Mouse (Mus musculus): ENCODE measurements around the gene Wdfy1. TPM values are rescaled to one million over a fixed set of nuclear protein-coding genes. Genes with fewer than 3 reads are reported as not detected.

Gene Wdfy1
- polyA plus RNA-seq, 2 experiments, result 4.8 to 9.6 TPM

DNA sequence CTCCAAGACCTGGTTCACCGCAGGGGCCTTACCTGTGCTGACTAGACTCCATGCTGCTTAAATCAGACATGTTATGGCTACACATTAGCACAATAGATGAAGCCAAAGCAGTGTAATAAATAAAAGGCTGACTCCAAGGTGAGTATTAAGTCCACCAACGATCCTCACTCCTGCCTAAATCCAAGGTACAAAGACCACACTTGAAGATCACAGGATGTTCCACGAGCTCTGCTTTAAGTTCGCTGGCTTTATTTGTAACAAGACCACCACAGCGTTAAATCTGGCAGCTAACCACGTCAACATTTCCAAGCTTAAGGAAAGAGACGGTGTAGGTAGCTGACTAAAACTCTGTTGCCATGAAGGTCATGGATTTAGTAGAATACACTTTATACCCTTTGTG is 33.0 kb downstream of the Wdfy1 start:
- no peak overlapping the region for H3K4me2 ChIP-seq (ENCODE audit: low read depth)
- H3K27me3 ChIP-seq (ENCODE audit: control insufficient read depth, insufficient read depth, low read length), result no peaks in the 10 kb centered on the region
- ATAC-seq (ENCODE audit: insufficient read depth) (no peak), DNase-seq (ENCODE audit: low read depth in 3 of 3, low spot score in 3 of 3) (no peak)
- H3K9me3 ChIP-seq (ENCODE audit: control insufficient read depth, low read length), result no peaks in the 10 kb centered on the region
- H3K4me3 ChIP-seq (ENCODE audit: insufficient read depth in 1 of 2, low read depth in 2 of 2, low read length in 2 of 2), result no peak overlapping the region
- H3K36me3 ChIP-seq (replicated peaks; ENCODE audit: control insufficient read depth, insufficient read depth, low read depth), result no peaks in the 10 kb centered on the region
- no peak overlapping the region for H3K27ac ChIP-seq
- no peak overlapping the region for H3K9ac ChIP-seq (replicated peaks)
- TF ChIP-seq CTCF (IDR thresholded peaks at IDR 0.05; ENCODE audit: low read depth), result no peak
- TF ChIP-seq EP300 (IDR thresholded peaks at IDR 0.05; ENCODE audit: low read depth), result no peak
- H3K4me1 ChIP-seq (replicated peaks; ENCODE audit: control insufficient read depth in 2 of 2, insufficient read depth in 2 of 2, low read length in 1 of 2), result no peaks in the 10 kb centered on the region
- WGBS (ENCODE audit: insufficient replicate concordance), result 73% methylated on average over 7 of the region's 7 CpGs

DNA sequence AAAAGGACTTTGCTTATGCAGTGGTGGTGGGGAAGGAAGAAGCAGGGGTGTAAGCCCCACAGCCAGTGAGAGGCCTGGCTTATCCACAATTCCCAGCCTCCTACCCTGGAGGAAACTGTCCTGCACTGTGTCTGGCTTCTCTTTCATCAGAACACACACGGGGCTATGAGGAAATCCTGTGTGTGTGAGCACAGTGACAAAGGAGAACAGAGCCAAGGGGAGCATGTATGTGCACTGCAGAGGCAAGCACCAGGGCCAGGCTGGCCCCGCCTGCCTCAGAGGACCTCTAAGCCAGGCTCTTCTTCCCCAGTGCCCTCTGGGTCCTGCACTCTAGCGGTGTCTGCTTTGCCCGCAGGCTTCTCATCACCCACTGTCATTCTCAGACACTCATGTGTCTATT is 34.9 kb downstream of the Wdfy1 start:
- Histone ChIP-seq H3K27me3 (ENCODE audit: control insufficient read depth, insufficient read depth, low read length) (no peaks in the 10 kb centered on the region), H3K36me3 (replicated peaks; ENCODE audit: control insufficient read depth, insufficient read depth, low read depth) (no peaks in the 10 kb centered on the region), H3K4me1 (replicated peaks; ENCODE audit: control insufficient read depth in 2 of 2, insufficient read depth in 2 of 2, low read length in 1 of 2) (no peaks in the 10 kb centered on the region), H3K27ac (no peak overlapping the region), H3K9me3 (ENCODE audit: control insufficient read depth, low read length) (no peaks in the 10 kb centered on the region), H3K4me3 (ENCODE audit: insufficient read depth in 1 of 2, low read depth in 2 of 2, low read length in 2 of 2) (no peak overlapping the region), H3K4me2 (ENCODE audit: low read depth) (no peak overlapping the region), H3K9ac (replicated peaks) (no peak overlapping the region)
- ATAC-seq (ENCODE audit: insufficient read depth) (peak; percentile 51; the same call in 1 of the 2 replicates), DNase-seq (ENCODE audit: low read depth in 3 of 3, low spot score in 3 of 3) (no peak)
- no peak for TF ChIP-seq CTCF (IDR thresholded peaks at IDR 0.05; ENCODE audit: low read depth)
- 50% methylated on average over 4 of the region's 4 CpGs for WGBS (ENCODE audit: insufficient replicate concordance)

DNA sequence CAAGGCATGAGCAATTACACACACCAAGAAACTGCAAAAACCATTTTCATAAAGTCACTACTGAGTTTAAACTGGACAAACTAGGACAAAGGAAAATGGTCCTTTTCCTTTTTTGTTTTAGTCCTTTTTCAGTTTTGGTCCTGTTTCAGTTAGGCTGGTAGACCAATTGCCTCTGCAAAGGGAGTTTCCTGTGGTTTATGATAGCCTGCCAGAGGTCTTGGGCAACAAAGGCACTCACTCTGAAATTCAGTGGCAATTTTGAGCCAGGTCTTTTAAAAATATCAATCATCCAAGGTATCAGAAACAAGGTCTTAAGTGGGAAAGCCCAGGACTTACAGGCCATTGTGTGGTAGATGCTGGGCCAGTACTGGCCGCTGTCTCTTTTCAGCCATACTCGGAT is 36.2 kb downstream of the Wdfy1 start:
- Histone ChIP-seq H3K4me2 (ENCODE audit: low read depth) (no peak overlapping the region), H3K9me3 (ENCODE audit: control insufficient read depth, low read length) (no peaks in the 10 kb centered on the region), H3K4me3 (ENCODE audit: insufficient read depth in 1 of 2, low read depth in 2 of 2, low read length in 2 of 2) (no peak overlapping the region), H3K27ac (no peak overlapping the region), H3K4me1 (replicated peaks; ENCODE audit: control insufficient read depth in 2 of 2, insufficient read depth in 2 of 2, low read length in 1 of 2) (no peaks in the 10 kb centered on the region), H3K36me3 (replicated peaks; ENCODE audit: control insufficient read depth, insufficient read depth, low read depth) (no peaks in the 10 kb centered on the region), H3K9ac (replicated peaks) (no peak overlapping the region), H3K27me3 (ENCODE audit: control insufficient read depth, insufficient read depth, low read length) (no peaks in the 10 kb centered on the region)
- WGBS (ENCODE audit: insufficient replicate concordance), result 77% methylated on average over 2 of the region's 2 CpGs
- TF ChIP-seq EP300 (IDR thresholded peaks at IDR 0.05; ENCODE audit: low read depth), result no peak
- no peak for TF ChIP-seq CTCF (IDR thresholded peaks at IDR 0.05; ENCODE audit: low read depth)
- ATAC-seq (ENCODE audit: insufficient read depth) (no peak), DNase-seq (ENCODE audit: low read depth in 3 of 3, low spot score in 3 of 3) (no peak)

DNA sequence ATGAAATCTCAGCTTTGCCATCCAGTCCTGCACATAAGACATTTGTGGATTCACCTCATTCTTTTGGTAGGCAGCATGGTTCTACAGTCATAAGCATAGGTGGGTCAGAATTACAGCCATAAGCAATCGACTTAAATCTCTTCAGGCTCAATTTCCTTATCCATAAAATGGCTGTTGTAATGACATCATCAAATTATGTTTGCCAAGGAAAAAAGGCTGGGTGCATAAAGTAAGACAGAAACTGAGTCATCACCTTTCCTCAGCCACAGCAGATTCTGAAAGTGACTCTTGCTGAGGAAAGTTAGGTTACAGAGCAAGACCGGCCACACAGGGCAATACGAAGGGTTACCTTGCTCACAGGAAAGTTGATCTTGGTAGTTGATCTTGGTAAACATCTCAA is 39.5 kb downstream of the Wdfy1 start:
- DNase-seq (ENCODE audit: low read depth in 3 of 3, low spot score in 3 of 3) (no peak), ATAC-seq (ENCODE audit: insufficient read depth) (no peak)
- Histone ChIP-seq H3K4me1 (replicated peaks; ENCODE audit: control insufficient read depth in 2 of 2, insufficient read depth in 2 of 2, low read length in 1 of 2) (no peaks in the 10 kb centered on the region), H3K4me2 (ENCODE audit: low read depth) (no peak overlapping the region), H3K9ac (replicated peaks) (no peak overlapping the region), H3K27me3 (ENCODE audit: control insufficient read depth, insufficient read depth, low read length) (no peaks in the 10 kb centered on the region), H3K36me3 (replicated peaks; ENCODE audit: control insufficient read depth, insufficient read depth, low read depth) (no peaks in the 10 kb centered on the region), H3K27ac (no peak overlapping the region), H3K9me3 (ENCODE audit: control insufficient read depth, low read length) (no peaks in the 10 kb centered on the region), H3K4me3 (ENCODE audit: insufficient read depth in 1 of 2, low read depth in 2 of 2, low read length in 2 of 2) (no peak overlapping the region)
- TF ChIP-seq EP300 (IDR thresholded peaks at IDR 0.05; ENCODE audit: low read depth) (no peak), CTCF (IDR thresholded peaks at IDR 0.05; ENCODE audit: low read depth) (no peak)
- 74% methylated on average over 3 of the region's 3 CpGs for WGBS (ENCODE audit: insufficient replicate concordance)

DNA sequence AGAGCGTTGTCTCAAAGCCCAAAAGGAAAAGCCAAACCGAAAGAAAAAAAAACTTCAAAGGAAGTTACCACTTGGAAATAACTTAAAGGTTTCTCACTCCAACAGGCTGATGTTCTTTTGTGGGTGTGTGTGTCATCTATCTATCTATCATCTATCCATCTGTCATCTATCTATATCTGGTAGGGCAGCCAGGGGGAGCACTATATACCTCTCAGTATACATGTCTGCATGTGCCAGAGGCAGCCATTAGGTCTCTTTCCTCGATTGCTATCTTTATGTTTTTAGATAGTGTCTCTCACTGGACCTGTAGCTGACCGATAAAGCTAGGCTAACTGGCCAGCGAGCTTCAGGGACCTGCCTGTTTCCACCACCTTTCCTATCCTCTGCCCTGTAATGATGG is 41.1 kb downstream of the Wdfy1 start:
- H3K36me3 ChIP-seq (replicated peaks; ENCODE audit: control insufficient read depth, insufficient read depth, low read depth), result no peaks in the 10 kb centered on the region
- no peak overlapping the region for H3K4me2 ChIP-seq (ENCODE audit: low read depth)
- H3K9ac ChIP-seq (replicated peaks), result no peak overlapping the region
- no peaks in the 10 kb centered on the region for H3K4me1 ChIP-seq (replicated peaks; ENCODE audit: control insufficient read depth in 2 of 2, insufficient read depth in 2 of 2, low read length in 1 of 2)
- ATAC-seq (ENCODE audit: insufficient read depth) (no peak), DNase-seq (ENCODE audit: low read depth in 3 of 3, low spot score in 3 of 3) (no peak)
- no peak overlapping the region for H3K27ac ChIP-seq
- H3K4me3 ChIP-seq (ENCODE audit: insufficient read depth in 1 of 2, low read depth in 2 of 2, low read length in 2 of 2), result no peak overlapping the region
- no peaks in the 10 kb centered on the region for H3K27me3 ChIP-seq (ENCODE audit: control insufficient read depth, insufficient read depth, low read length)
- WGBS (ENCODE audit: insufficient replicate concordance), result 67% methylated on average over 5 of the region's 5 CpGs
- H3K9me3 ChIP-seq (ENCODE audit: control insufficient read depth, low read length), result no peaks in the 10 kb centered on the region
- TF ChIP-seq CTCF (IDR thresholded peaks at IDR 0.05; ENCODE audit: low read depth) (no peak), EP300 (IDR thresholded peaks at IDR 0.05; ENCODE audit: low read depth) (no peak)
